Mouse (Mus musculus) forebrain, embryonic 13.5 days (tissue): ENCODE measurements around the gene Myrip. TPM values are rescaled to one million over a fixed set of nuclear protein-coding genes. Genes with fewer than 3 reads are reported as not detected.

Source experiments
- ATAC-seq: fragments of 200-750 bp; cut with Nextera tagmentation; 2 replicates; pipeline ENCODE4 v1.8.0; 2017
- H3K27ac ChIP-seq: fragments of 300-500 bp; sonication (generic); 2 replicates; pipeline ENCODE4 v1.5.1; 2015; ENCODE audit warnings: inconsistent platforms, mild to moderate bottlenecking, moderate library complexity
- H3K27me3 ChIP-seq: fragments of 300-500 bp; sonication (generic); 2 replicates; pipeline ENCODE4 v1.6.1; 2015; ENCODE audit warnings: mild to moderate bottlenecking, inconsistent platforms
- H3K36me3 ChIP-seq: fragments of 300-500 bp; sonication (generic); 2 replicates; pipeline ENCODE4 v1.6.1; 2015; ENCODE audit warnings: mild to moderate bottlenecking, inconsistent platforms; ENCODE audit not compliant: poor library complexity, severe bottlenecking
- H3K4me1 ChIP-seq: fragments of 300-500 bp; sonication (generic); 2 replicates; pipeline ENCODE4 v1.6.1; 2015; ENCODE audit warnings: inconsistent platforms
- H3K4me2 ChIP-seq: fragments of 300-500 bp; sonication (generic); 2 replicates; pipeline ENCODE4 v1.6.1; 2015; ENCODE audit warnings: inconsistent platforms, mild to moderate bottlenecking, moderate library complexity
- H3K4me3 ChIP-seq: fragments of 300-500 bp; sonication (generic); 2 replicates; pipeline ENCODE4 v1.5.1; 2015; ENCODE audit warnings: mild to moderate bottlenecking, inconsistent platforms
- H3K9ac ChIP-seq: fragments of 300-500 bp; sonication (generic); 2 replicates; pipeline ENCODE4 v1.6.1; 2015; ENCODE audit warnings: mild to moderate bottlenecking, inconsistent platforms
- H3K9me3 ChIP-seq: fragments of 300-500 bp; sonication (generic); replicated peaks from 2 replicates; pipeline ENCODE4 v1.6.1; 2016; ENCODE audit warnings: inconsistent platforms
- WGBS: fragments of 180-500 bp; shearing (Covaris S2); methylation state at CpG from one replicate; pipeline ENCODE4 v1.1.7; 2015; 5-methylcytosine and 5-hydroxymethylcytosine counted together
- polyA plus RNA-seq: library from polyadenylated mRNA; unstranded; fragments of >200 nt; fragmentation: Nextera tagmentation; extraction: Ambion mirVana; gene quantifications from 2 replicates; pipeline ENCODE4 v1.2.1, GENCODE M21; 2015

Gene Myrip
- polyA plus RNA-seq, 1 experiment from 2014 or later: 1.1 TPM

DNA sequence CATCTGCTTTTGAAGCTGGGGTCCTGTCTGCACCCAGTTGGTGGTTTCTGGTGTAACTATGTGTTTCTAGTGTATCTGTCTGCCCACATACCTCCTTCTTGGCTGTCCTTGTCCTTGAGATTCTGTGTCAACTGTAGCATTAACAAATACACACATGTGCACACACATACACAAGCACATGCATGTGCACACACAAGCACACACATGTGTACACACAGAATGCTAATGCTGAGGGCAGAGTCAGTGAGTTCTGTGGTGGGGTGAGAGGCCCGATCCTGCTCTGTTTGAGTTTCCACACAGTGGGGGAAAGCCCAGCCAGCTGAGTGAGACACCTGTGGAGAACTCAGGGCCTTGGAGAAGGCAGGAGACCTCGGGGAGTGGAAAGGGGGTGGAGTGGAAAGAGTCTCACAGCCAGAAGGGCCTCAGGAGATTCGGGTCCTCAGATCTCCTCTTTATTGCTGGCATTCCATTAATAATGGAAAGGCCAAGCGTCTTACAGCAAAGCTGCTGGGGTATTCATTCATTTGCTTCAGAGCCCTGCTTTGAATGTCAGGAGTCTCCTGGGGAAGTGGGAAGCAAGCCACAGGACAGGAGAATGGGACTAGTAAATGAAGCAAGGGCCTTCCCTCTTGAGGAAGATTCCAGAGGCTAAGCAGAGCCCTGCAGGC is 41.9 kb downstream of the Myrip start:
- Histone ChIP-seq H3K36me3 (no peaks in the 10 kb centered on the region), H3K27ac (peak overlapping the region; percentile 4; the same call in 1 of the 2 replicates), H3K27me3 (no peaks in the 10 kb centered on the region), H3K4me1 (peaks cover 15% of the 10 kb centered on the region), H3K4me3 (no peak overlapping the region), H3K4me2 (no peak overlapping the region), H3K9ac (no peak overlapping the region), H3K9me3 (no peaks in the 10 kb centered on the region)
- 27% methylated on average over 4 of the region's 4 CpGs for WGBS
- ATAC-seq: no peak

DNA sequence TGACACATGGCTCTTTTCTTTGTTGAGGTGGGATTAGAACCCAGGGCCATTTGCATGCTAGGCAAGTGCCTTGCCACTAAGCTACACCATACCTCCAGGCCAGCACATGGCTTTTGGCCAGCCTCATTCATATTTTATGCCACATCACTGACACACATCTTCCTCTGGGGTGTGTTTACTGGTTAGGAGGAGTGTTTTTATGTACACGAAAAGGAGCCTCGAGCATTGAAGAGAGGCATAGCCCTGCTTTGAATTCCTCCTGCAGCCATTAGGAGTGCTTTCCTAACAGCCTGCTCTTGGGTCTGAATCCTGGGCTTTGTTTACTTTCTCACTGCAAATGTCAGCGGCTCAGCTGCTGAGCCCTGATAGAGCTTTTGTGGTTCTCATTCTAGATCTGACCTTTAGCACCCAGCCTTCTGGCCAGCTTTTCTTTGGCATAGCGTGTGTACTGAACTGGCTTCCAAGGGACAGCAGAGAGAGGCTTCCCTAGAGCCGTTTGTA is 44.4 kb downstream of the Myrip start:
- Histone ChIP-seq H3K27me3 (no peaks in the 10 kb centered on the region), H3K36me3 (no peaks in the 10 kb centered on the region), H3K4me1 (peaks cover 28% of the 10 kb centered on the region), H3K4me2 (no peak overlapping the region), H3K4me3 (no peak overlapping the region), H3K9me3 (no peaks in the 10 kb centered on the region), H3K9ac (no peak overlapping the region), H3K27ac (peak overlapping the region; percentile 31; the same call in 1 of the 2 replicates)
- 36% methylated on average over 5 of the region's 5 CpGs for WGBS
- ATAC-seq: 0 out of 2 replicates have a peak, but pooled peaks have one; percentile 39

DNA sequence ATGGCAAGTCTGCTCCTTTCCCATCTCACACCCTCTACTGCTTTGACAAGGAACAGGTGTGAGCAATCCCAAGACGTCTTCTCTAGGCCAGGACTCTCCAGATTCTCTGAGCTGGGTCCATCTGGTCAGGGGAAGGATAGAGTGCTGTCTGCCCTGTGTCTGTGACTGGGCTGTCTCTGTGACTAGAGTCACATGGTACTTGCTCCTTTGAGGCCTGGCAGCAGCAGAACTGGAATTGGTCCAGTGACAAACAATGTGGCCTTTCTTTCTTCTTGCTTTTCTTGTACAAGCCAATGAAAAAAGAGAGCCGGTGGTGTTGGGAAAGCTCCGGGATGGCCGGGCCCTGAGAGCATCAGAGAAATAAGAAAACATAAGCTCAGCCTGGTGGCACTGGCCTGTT is 47.8 kb downstream of the Myrip start:
- Histone ChIP-seq H3K4me3 (no peak overlapping the region), H3K36me3 (no peaks in the 10 kb centered on the region), H3K27ac (peak overlapping the region; percentile 48), H3K9me3 (peaks cover 4% of the 10 kb centered on the region), H3K4me1 (peaks cover 20% of the 10 kb centered on the region), H3K4me2 (no peak overlapping the region), H3K9ac (no peak overlapping the region), H3K27me3 (no peaks in the 10 kb centered on the region)
- 16% methylated on average over 4 of the region's 4 CpGs for WGBS
- ATAC-seq: peak; percentile 83

DNA sequence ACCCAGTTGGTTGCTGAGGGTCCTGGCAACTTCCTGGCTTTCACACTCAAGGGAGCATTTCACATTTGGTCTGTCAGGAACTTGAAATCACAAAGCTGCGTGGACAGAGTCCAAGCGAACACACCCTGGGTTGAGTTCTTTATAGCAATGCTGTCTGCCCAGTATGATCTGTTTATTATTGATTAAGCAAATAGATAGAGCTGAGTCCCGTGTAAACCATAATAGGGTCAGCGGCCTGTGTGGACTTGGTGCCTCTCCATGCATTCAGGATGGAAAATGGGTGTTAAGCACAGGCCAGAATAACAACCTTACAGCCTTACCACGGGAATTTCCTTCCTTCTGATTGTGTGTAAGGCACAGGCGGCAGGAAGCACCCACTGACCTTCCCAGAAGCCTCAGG is 49.0 kb downstream of the Myrip start:
- no peak overlapping the region for H3K4me3 ChIP-seq
- H3K4me1 ChIP-seq: peaks cover 20% of the 10 kb centered on the region
- H3K27me3 ChIP-seq: no peaks in the 10 kb centered on the region
- peaks cover 4% of the 10 kb centered on the region for H3K9me3 ChIP-seq
- ATAC-seq: no peak
- WGBS: 75% methylated on average over 6 of the region's 6 CpGs
- H3K9ac ChIP-seq: no peak overlapping the region
- H3K36me3 ChIP-seq: no peaks in the 10 kb centered on the region
- H3K27ac ChIP-seq: no peak overlapping the region
- H3K4me2 ChIP-seq: no peak overlapping the region

DNA sequence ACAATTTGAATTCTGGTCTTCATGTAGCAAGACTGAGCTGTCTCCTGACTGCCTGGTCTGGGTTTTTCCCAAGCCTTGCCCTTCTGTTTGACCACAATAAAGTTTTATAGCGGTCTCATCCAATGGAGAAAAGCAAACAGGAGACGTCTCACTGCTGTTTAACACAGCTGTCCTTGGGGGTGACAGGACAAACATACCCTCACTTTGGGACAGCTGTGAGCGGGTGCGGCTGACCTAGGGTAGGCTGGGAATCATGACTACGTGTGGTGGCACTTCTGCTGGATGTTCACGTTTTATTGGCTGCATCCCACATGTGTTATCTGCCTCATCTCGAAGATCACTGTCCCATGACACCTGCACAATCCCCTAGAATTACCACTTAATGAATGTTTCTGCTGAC is 49.7 kb downstream of the Myrip start:
- no peak overlapping the region for H3K4me3 ChIP-seq
- peaks cover 14% of the 10 kb centered on the region for H3K4me1 ChIP-seq
- no peak overlapping the region for H3K4me2 ChIP-seq
- ATAC-seq: no peak
- H3K27me3 ChIP-seq: no peaks in the 10 kb centered on the region
- H3K36me3 ChIP-seq: no peaks in the 10 kb centered on the region
- H3K27ac ChIP-seq: no peak overlapping the region
- H3K9me3 ChIP-seq: peaks cover 4% of the 10 kb centered on the region
- H3K9ac ChIP-seq: no peak overlapping the region
- 87% methylated on average over 7 of the region's 7 CpGs for WGBS

DNA sequence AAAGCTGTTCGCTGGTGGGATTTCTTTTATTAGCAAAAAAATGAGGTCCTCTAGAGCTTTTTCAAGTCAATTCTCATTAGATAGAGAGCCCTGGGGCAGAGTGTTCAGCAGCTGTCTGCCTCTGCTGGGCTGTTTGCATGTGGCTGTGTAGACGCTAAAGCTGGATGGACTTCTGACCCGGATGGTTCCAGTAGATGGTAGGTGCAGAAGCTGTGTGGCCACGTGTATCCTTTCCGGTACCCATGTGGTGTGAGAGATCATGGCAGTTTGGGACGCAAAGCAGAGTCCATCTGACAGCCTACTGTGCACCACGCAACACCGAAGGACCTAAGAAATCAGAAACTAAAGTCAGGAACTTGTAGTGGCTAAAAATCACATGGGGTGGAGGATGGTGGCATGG is 50.2 kb downstream of the Myrip start:
- Histone ChIP-seq H3K9ac (no peak overlapping the region), H3K9me3 (peaks cover 4% of the 10 kb centered on the region), H3K36me3 (no peaks in the 10 kb centered on the region), H3K4me1 (peaks cover 13% of the 10 kb centered on the region), H3K4me2 (no peak overlapping the region), H3K27me3 (no peaks in the 10 kb centered on the region), H3K4me3 (no peak overlapping the region), H3K27ac (no peak overlapping the region)
- 93% methylated on average over 8 of the region's 8 CpGs for whole genome bisulfite sequencing
- ATAC-seq: no peak

DNA sequence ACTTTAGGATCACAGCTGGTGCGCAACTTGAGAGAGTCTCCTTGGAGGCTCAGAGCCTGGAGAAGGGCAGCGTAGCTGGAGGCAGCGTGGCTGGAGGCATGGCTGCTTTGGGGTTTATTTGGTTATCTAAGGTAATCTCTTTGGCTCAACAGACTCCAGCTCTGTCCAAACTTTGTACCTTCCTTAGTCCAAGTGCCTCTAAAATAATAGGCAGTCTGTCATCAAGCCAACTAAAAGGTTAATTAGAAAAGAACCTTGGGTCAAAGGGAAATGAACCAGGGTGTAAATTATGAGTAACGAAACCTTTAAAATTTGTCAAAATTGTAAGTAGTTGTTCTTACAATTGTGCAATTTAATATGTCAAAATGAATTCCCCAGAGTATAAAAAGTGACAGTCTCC is 51.7 kb downstream of the Myrip start:
- peaks cover 4% of the 10 kb centered on the region for H3K9me3 ChIP-seq
- no peak for ATAC-seq
- H3K4me2 ChIP-seq: no peak overlapping the region
- H3K4me1 ChIP-seq: peaks cover 13% of the 10 kb centered on the region
- H3K27ac ChIP-seq: no peak overlapping the region
- no peaks in the 10 kb centered on the region for H3K36me3 ChIP-seq
- no peak overlapping the region for H3K9ac ChIP-seq
- 92% methylated on average over 4 of the region's 4 CpGs for WGBS
- H3K4me3 ChIP-seq: no peak overlapping the region
- H3K27me3 ChIP-seq: no peaks in the 10 kb centered on the region

DNA sequence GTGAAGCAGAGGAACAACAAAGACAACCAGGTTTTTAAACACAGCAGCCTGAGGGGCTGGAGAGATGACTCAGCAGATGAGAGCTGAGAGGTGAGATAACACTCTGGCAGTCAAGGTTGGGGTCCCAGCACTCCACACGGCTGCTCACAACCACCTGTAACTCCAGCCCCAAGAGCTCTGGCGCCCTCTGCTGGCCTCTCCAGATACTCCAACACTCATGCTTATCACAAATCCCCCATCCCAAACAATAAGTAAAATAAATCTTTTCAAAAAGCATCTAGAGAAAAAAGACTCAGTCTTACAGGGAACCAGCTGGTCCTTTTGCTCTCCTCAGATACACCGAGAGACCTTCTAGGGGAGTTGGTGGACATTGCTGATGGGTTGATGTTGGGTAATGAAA is 52.7 kb downstream of the Myrip start:
- no peak overlapping the region for H3K27ac ChIP-seq
- H3K9ac ChIP-seq: no peak overlapping the region
- H3K9me3 ChIP-seq: peaks cover 4% of the 10 kb centered on the region
- H3K4me1 ChIP-seq: peaks cover 7% of the 10 kb centered on the region
- no peak overlapping the region for H3K4me3 ChIP-seq
- H3K36me3 ChIP-seq: no peaks in the 10 kb centered on the region
- 66% methylated on average over 3 of the region's 3 CpGs for WGBS
- no peaks in the 10 kb centered on the region for H3K27me3 ChIP-seq
- ATAC-seq: no peak
- H3K4me2 ChIP-seq: no peak overlapping the region

DNA sequence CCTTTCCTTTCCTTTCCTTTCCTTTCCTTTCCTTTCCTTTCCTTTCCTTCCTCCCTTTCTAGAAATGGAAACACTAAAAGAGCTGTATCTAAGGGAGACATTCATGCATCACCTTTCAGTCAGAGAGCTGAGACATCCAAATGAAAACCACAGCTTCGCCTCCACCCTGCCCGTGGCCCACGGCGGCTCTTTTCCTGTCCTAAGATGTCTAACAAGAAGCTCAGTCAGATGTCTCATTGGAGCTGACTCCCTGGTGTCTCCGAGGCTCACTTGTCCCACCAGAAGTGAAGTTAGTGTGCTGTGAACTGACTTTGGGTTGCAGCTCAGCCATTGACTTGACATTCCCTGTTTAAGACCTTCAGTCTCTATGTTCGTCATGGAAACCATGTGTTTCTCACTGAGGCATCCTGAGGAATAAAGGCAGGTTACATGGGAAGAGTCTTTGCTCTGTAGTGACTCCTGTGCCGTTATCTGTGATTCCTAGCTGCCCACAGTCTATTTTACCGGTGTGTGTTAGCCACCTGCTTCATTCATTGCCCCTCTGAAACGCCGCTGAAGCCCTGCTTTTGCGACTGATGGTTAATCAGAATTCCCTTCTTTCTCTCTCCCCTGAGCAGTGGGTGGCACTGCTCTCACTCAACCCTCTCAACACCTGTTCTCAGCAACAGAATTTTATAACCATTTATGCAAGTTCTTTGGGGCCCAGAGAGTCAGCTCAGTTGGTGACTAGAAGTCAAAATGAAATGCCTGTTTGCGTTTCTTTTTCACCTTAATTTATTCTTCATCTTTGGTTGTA is 53.4 kb downstream of the Myrip start:
- peaks cover 4% of the 10 kb centered on the region for H3K9me3 ChIP-seq
- ATAC-seq: no peak
- H3K9ac ChIP-seq: no peak overlapping the region
- H3K4me2 ChIP-seq: no peak overlapping the region
- H3K4me3 ChIP-seq: no peak overlapping the region
- H3K27ac ChIP-seq: no peak overlapping the region
- H3K27me3 ChIP-seq: no peaks in the 10 kb centered on the region
- H3K36me3 ChIP-seq: no peaks in the 10 kb centered on the region
- 91% methylated on average over 12 of the region's 12 CpGs for WGBS
- H3K4me1 ChIP-seq: no peaks in the 10 kb centered on the region

DNA sequence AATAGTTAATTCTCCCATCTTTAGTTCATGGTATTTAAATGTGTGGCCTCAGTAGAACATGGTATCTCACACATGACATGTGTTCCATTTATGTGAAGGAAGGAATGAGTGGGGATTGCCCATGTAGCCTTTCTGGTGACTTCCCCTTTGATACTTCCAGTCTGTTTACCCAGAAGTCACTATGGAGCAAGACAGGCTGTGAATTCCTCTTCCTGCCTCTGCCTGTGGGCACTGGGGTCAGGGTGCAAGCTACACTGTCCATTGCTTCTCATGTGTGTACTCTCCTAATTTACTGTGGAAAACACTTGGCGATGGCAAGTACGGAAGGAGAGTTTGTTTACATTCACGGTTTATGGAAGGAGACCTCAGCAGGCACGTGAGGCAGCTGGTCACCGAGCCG is 55.2 kb downstream of the Myrip start:
- Histone ChIP-seq H3K9ac (no peak overlapping the region), H3K4me3 (no peak overlapping the region), H3K27ac (no peak overlapping the region), H3K4me1 (no peaks in the 10 kb centered on the region), H3K4me2 (no peak overlapping the region), H3K36me3 (no peaks in the 10 kb centered on the region), H3K9me3 (peaks cover 4% of the 10 kb centered on the region), H3K27me3 (no peaks in the 10 kb centered on the region)
- ATAC-seq: no peak
- 94% methylated on average over 6 of the region's 6 CpGs for WGBS

DNA sequence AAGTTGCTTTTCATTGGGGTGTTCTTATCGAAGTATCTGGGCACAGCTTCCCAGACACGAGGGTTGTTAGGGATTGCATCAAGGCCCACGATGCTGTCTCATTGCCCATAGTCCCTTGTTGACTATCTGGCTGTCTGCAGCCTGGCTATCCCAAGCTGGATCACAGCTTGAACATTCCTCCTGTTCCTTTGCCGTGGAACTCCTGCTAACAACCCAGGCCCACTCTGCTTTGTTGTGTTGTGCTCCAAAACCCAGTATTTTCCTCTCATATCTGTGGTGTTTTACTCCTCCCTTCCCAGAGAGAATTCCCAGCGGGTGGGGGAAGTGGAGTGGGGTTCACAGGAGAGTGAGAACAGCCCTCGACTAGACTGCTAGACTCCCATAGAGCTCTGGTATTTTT is 56.7 kb downstream of the Myrip start:
- Histone ChIP-seq H3K9me3 (peaks cover 4% of the 10 kb centered on the region), H3K27ac (no peak overlapping the region), H3K4me1 (no peaks in the 10 kb centered on the region), H3K36me3 (no peaks in the 10 kb centered on the region), H3K27me3 (no peaks in the 10 kb centered on the region), H3K4me2 (no peak overlapping the region), H3K9ac (no peak overlapping the region), H3K4me3 (no peak overlapping the region)
- ATAC-seq: no peak
- 75% methylated on average over 6 of the region's 6 CpGs for WGBS

DNA sequence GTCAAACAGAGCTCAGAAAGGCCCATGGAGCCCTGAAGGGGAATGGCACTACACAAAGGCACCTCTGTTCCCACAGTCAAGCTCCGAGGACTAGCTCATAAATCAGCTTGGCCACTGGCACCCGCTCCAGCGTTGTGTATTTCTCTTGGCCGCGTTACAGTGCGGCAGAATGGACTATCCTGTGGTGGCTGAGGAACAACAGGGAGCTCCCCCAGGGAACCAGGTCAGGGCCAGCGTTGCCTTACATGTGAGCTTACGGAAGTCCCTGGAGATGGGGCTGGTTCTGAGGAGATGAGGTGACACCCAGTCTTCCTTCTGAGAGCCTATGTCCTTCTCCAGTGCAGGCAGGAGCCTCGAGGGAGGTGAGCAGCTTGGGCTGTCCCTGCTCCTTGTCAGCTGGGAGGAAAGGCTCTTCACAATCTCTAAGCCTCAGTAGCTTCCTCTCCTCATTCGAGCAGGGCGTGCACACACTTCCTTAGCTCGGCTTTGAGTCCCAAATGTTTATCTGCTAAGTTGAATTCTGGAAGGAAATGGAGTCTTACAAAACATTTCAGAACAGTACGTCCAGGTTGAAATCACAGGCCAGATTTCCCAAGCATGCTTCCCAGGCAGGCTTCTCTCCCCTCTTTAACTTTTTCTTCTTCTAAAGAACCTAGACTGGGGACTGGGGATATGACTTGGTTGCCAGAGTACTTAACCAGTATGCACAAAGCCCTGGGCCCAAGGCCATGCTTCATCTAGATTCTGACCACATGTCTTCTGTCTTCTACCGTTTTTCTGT is 59.3 kb downstream of the Myrip start:
- H3K27me3 ChIP-seq: no peaks in the 10 kb centered on the region
- no peak overlapping the region for H3K4me3 ChIP-seq
- H3K27ac ChIP-seq: no peak overlapping the region
- no peaks in the 10 kb centered on the region for H3K36me3 ChIP-seq
- no peak for ATAC-seq
- WGBS: 80% methylated on average over 14 of the region's 14 CpGs
- H3K4me2 ChIP-seq: no peak overlapping the region
- no peak overlapping the region for H3K9ac ChIP-seq
- H3K9me3 ChIP-seq: no peaks in the 10 kb centered on the region
- no peaks in the 10 kb centered on the region for H3K4me1 ChIP-seq
